Mouse (Mus musculus) adrenal gland, postnatal 0 days (tissue): ENCODE results near the gene Gpx5. TPM values are rescaled to one million over a fixed set of nuclear protein-coding genes. Genes with fewer than 3 reads are reported as not detected.

Source experiments
- polyA plus RNA-seq: library from polyadenylated mRNA; unstranded; fragments of >200 nt; fragmentation: Nextera tagmentation; extraction: Ambion mirVana; gene quantifications from 2 replicates; pipeline ENCODE4 v1.2.1, GENCODE M21; 2015

The Gpx5 gene
- polyA plus RNA-seq = not detected in 2 replicates

GRCm38 (mm10) chr13:21292631-21293030, at the start of gene Gpx5:
TSS of gene Gpx5 (minus strand) at chr13:21292731.

GRCm38 (mm10) chr13:21311926-21312325, 19.4 kb upstream of the Gpx5 start, which contains the start of gene Gpx6:
TSS of gene Gpx6 (plus strand) at chr13:21312125.

Other genes starting within 250 kb of the Gpx5 start
- gene Olfr1370, start 217.8 kb downstream of the Gpx5 start, polyA plus RNA-seq = not detected in 2 replicates
- 0.05 TPM in 1 of 2 replicates, not detected in the other for gene Olfr1369-ps1, start 181.2 kb downstream of the Gpx5 start, polyA plus RNA-seq
- gene Olfr263, start 163.1 kb downstream of the Gpx5 start, polyA plus RNA-seq = not detected in 2 replicates
- not detected in 2 replicates for gene Olfr1368, start 146.9 kb downstream of the Gpx5 start, polyA plus RNA-seq
- gene Trim27, start 113.3 kb downstream of the Gpx5 start, polyA plus RNA-seq = 53.2 and 64.8 TPM in 2 replicates
- 0.39 and 0.66 TPM in 2 replicates for gene Gpx6, start 19.4 kb upstream of the Gpx5 start, polyA plus RNA-seq
- gene Olfr1367, start 54.2 kb upstream of the Gpx5 start, polyA plus RNA-seq = not detected in 2 replicates
- gene Zscan12, start 70.1 kb upstream of the Gpx5 start, polyA plus RNA-seq = 7.4 and 7.8 TPM in 2 replicates
- gene Zkscan3, start 110.0 kb upstream of the Gpx5 start, polyA plus RNA-seq = 48.8 and 70.7 TPM in 2 replicates
- gene Pgbd1, start 148.3 kb upstream of the Gpx5 start, polyA plus RNA-seq = 1.1 and 2.0 TPM in 2 replicates
- gene Zscan26, start 161.0 kb upstream of the Gpx5 start, polyA plus RNA-seq = 16.3 and 24.7 TPM in 2 replicates
- 2.3 and 2.4 TPM in 2 replicates for gene Nkapl, start 175.8 kb upstream of the Gpx5 start, polyA plus RNA-seq
- 3.8 and 4.9 TPM in 2 replicates for gene Zkscan4, start 186.2 kb upstream of the Gpx5 start, polyA plus RNA-seq
- not detected in 2 replicates for gene Gm10065, start 186.7 kb upstream of the Gpx5 start, polyA plus RNA-seq
- gene AK157302, start 202.5 kb upstream of the Gpx5 start, polyA plus RNA-seq = 0.35 and 0.41 TPM in 2 replicates
- gene Gm11273, start 208.7 kb upstream of the Gpx5 start, polyA plus RNA-seq = 6.0 and 10.4 TPM in 2 replicates
- gene Zkscan8, start 238.4 kb upstream of the Gpx5 start, polyA plus RNA-seq = 2.2 and 2.6 TPM in 2 replicates